ENCODE assay signal across 9 mouse cellular contexts in genomic region chr9:90242855-90243254, GRCm38 (mm10). TPM values are rescaled to one million over a fixed set of nuclear protein-coding genes. Genes with fewer than 3 reads are reported as not detected.
A peak's percentile ranks its signal among the peaks of the same experiment; 100 is the strongest.
DNase-seq lines count a peak whose midpoint lies in the region; ATAC-seq lines count a peak whose summit lies in the region.
"Had no signal": no experiment of that assay in that cellular context is flagged by ENCODE, and none has a peak within 500 bp of the region (broad histone marks: within the 10 kb centered on the region; RNA-seq: fewer than 3 reads in every experiment).

No protein-coding gene starts in this region.

- H3K9me3 ChIP-seq in liver, embryonic 15.5 days (replicated peaks): no peaks in the 10 kb centered on the region

- H3K4me1 ChIP-seq in liver, embryonic 15.5 days (replicated peaks): peaks cover 95% of the 10 kb centered on the region

- peaks cover 74% of the 10 kb centered on the region for H3K36me3 ChIP-seq in liver, embryonic 15.5 days (replicated peaks)

- H3K27me3 ChIP-seq in liver, embryonic 15.5 days: no peaks in the 10 kb centered on the region

- ATAC-seq in liver, embryonic 15.5 days (ENCODE audit: insufficient read depth): peak; percentile 27
- ATAC-seq: intestine, postnatal 0 days had no signal

- H3K9ac ChIP-seq in liver, embryonic 15.5 days: peak overlapping the region; percentile 10; the same call in 1 of the 2 replicates

- H3K4me2 ChIP-seq in liver, embryonic 15.5 days: peak overlapping the region; percentile 31; the same call in 1 of the 2 replicates

- H3K4me3 ChIP-seq in liver, embryonic 15.5 days (replicated peaks): no peak overlapping the region

- DNase-seq in cerebellum, postnatal 14 days: peak; percentile 22 to 29
- DNase-seq in cerebellum, adult 9-11 months: no peak
- peak; percentile 72 for DNase-seq in T-cell, adult 2 months (ENCODE audit: low spot score)
- peak; percentile 48 for DNase-seq in skeletal muscle tissue, adult 2 months (ENCODE audit: low read depth, low spot score)
- no peak for DNase-seq in heart, postnatal 10 days
- DNase-seq in testis, postnatal 14 days (ENCODE audit: low spot score): no peak
- DNase-seq in left cerebral cortex, adult 8-10 months (ENCODE audit: low spot score in 2 of 2): no peak

- 21% methylated on average over 7 of the region's 7 CpGs for WGBS in liver, embryonic 15.5 days (ENCODE audit: insufficient replicate concordance)

- peak overlapping the region; percentile 81 for H3K27ac ChIP-seq in liver, embryonic 15.5 days (replicated peaks)

- intact Hi-C loops in heart, postnatal 10 days (cut with DNase I): no loop called here

RNA-seq across cellular contexts. Expression of gene Tbc1d2b, which starts 27.7 kb away (rescaled TPM):
- polyA plus RNA-seq in liver, embryonic 15.5 days (2015; fragmentation: Nextera tagmentation; extraction: Ambion mirVana): 7.7 and 9.1 TPM in 2 replicates
- total RNA-seq in heart, postnatal 10 days (2021): 10 to 100 TPM; 16.8 to 21.6 TPM
- 10 to 100 TPM; 14.6 to 15.6 (median 15.3) TPM for total RNA-seq in left cerebral cortex, adult 8-10 months (2022)

Comparison
In these comparisons a context has a peak if more than half of its experiments do, and no peak if none do; other contexts are left out.
1. DNase-seq: peak in cerebellum, postnatal 14 days (2 of 2), T-cell, adult 2 months (single experiment) and skeletal muscle tissue, adult 2 months (single experiment); none in cerebellum, adult 9-11 months (single experiment), heart, postnatal 10 days (0 of 2), testis, postnatal 14 days (single experiment) and left cerebral cortex, adult 8-10 months (0 of 2).